Mouse (Mus musculus) G1E (cell line): Measurements from ENCODE around the gene Thap11. TPM values are rescaled to one million over a fixed set of nuclear protein-coding genes. Genes with fewer than 3 reads are reported as not detected.

Source experiments
- ATAC-seq: 2 replicates; pipeline ENCODE4 v1.8.0; 2016; ENCODE audit warnings: mild to moderate bottlenecking; ENCODE audit not compliant: insufficient number of reproducible peaks, poor library complexity, low FRiP score, severe bottlenecking; ENCODE audit errors: extremely low read depth
- DNase-seq: peaks from one replicate; pipeline ENCODE4 v3.0.0; 2012; ENCODE audit warnings: low spot score
- H3K27me3 ChIP-seq: 2 replicates; pipeline ENCODE4 v1.6.1; 2012; ENCODE audit warnings: mild to moderate bottlenecking, low read length, inconsistent platforms; ENCODE audit not compliant: insufficient read depth
- H3K36me3 ChIP-seq: replicated peaks from 2 replicates; pipeline ENCODE3; 2012; ENCODE audit warnings: mild to moderate bottlenecking, inconsistent platforms
- H3K4me1 ChIP-seq: 2 replicates; pipeline ENCODE4 v1.6.1; 2012; ENCODE audit warnings: low read depth, low read length, inconsistent platforms, mixed read lengths; ENCODE audit not compliant: insufficient read depth
- H3K4me3 ChIP-seq: 2 replicates; pipeline ENCODE4 v1.5.1; 2012; ENCODE audit warnings: low read depth, mild to moderate bottlenecking, inconsistent platforms, low read length, moderate library complexity, mixed read lengths
- H3K9me3 ChIP-seq: replicated peaks from 2 replicates; pipeline ENCODE4 v1.6.1; 2012; ENCODE audit warnings: inconsistent platforms
- CTCF ChIP-seq: IDR thresholded peaks from 2 replicates; pipeline ENCODE4 v1.5.1; 2012; ENCODE audit warnings: low read depth, low read length, inconsistent platforms, mixed read lengths
- GATA1 ChIP-seq: IDR thresholded peaks from 2 replicates; pipeline ENCODE4 v1.6.1; 2012; ENCODE audit warnings: borderline replicate concordance, low read length, inconsistent platforms, mixed read lengths
- GATA2 ChIP-seq: IDR thresholded peaks from 2 replicates; pipeline ENCODE4 v1.6.1; 2012; ENCODE audit warnings: low read depth, low read length, inconsistent platforms, borderline replicate concordance
- POLR2AphosphoS5 ChIP-seq: IDR thresholded peaks from 2 replicates; pipeline ENCODE4 v1.6.1; 2012; ENCODE audit warnings: low read depth, low read length, inconsistent platforms; ENCODE audit not compliant: insufficient replicate concordance
- TAL1 ChIP-seq: conservative IDR thresholded peaks from 2 replicates; pipeline ENCODE4 v1.6.1; 2012; ENCODE audit warnings: low read depth, low read length, inconsistent platforms, mixed read lengths
- polyA plus RNA-seq: library from polyadenylated mRNA; stranded (reverse); fragments of >175 nt; gene quantifications from 2 replicates; pipeline ENCODE4 v1.2.3, GENCODE M21; 2012
- total RNA-seq, 2 experiments: library from RNA; stranded (forward) in 1 of 2; stranded (reverse) in 1 of 2; fragments of 200-1000 nt in 1 of 2; fragments of >200 nt in 1 of 2; fragmentation: Nextera tagmentation in 1 of 2; gene quantifications; 2 replicates each; pipeline ENCODE4 v1.2.3; 2014 to 2017

Gene Thap11
- total and polyA plus RNA-seq, 3 experiments: 18.1 to 35.8 (median 31.7) TPM

DNA sequence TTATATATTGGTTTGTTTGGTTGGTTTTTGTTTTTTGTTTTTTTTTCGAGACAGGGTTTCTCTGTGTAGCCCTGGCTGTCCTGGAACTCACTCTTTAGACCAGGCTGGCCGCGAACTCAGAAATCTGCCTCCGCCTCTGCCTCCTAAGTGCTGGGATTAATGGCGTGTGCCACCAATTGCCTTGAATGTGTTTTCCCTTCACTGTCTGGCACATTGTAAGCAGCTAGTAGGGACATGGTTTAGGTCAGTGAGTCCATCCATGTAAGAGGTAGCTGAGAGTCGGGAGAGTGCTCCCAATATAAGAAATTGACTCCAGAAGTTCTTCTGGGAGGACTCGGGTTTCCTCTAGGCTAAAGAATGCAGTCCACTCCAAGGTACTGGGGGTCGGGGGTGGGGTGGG is 629 bp upstream of the Thap11 start:
- H3K9me3 ChIP-seq: no peaks in the 10 kb centered on the region
- H3K36me3 ChIP-seq: peaks cover 37% of the 10 kb centered on the region
- TF ChIP-seq GATA1: no peak
- no peak for TF ChIP-seq CTCF
- TF ChIP-seq POLR2AphosphoS5: no peak
- no peak for TF ChIP-seq GATA2
- TF ChIP-seq TAL1: no peak
- no peak for ATAC-seq
- H3K4me3 ChIP-seq: peak overlapping the region; percentile 77; the same call in 1 of the 2 replicates
- H3K27me3 ChIP-seq: no peaks in the 10 kb centered on the region
- H3K4me1 ChIP-seq: peaks cover 59% of the 10 kb centered on the region
- DNase-seq: no peak

DNA sequence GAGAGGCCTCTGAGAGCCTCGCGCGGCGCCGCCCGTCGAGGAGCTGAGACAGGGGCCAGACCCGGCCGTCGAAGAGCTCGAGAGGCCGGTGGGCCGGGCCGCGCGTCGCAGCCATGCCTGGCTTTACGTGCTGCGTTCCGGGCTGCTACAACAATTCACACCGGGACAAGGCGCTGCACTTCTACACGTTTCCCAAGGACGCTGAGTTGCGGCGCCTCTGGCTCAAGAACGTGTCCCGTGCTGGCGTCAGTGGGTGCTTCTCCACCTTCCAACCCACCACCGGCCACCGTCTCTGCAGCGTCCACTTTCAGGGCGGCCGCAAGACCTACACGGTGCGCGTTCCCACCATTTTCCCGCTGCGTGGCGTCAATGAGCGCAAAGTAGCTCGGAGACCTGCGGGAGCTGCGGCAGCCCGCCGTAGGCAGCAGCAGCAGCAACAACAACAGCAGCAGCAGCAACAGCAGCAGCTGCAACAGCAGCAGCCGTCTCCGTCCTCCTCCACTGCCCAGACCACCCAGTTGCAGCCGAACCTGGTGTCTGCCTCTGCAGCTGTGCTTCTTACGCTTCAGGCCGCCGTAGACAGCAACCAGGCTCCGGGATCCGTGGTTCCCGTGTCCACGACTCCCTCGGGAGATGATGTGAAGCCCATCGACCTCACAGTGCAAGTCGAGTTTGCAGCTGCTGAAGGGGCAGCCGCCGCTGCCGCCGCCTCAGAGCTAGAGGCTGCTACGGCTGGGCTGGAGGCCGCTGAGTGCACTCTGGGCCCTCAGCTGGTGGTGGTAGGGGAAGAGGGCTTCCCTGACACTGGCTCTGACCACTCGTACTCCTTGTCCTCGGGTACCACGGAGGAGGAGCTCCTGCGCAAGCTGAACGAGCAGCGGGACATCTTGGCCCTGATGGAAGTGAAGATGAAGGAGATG is 576 bp downstream of the Thap11 start:
- Histone ChIP-seq H3K4me1 (peaks cover 61% of the 10 kb centered on the region), H3K27me3 (no peaks in the 10 kb centered on the region), H3K36me3 (peaks cover 27% of the 10 kb centered on the region), H3K9me3 (no peaks in the 10 kb centered on the region), H3K4me3 (peak overlapping the region; percentile 77)
- ATAC-seq (no peak), DNase-seq (peak; percentile 18)
- TF ChIP-seq POLR2AphosphoS5: no peak

DNA sequence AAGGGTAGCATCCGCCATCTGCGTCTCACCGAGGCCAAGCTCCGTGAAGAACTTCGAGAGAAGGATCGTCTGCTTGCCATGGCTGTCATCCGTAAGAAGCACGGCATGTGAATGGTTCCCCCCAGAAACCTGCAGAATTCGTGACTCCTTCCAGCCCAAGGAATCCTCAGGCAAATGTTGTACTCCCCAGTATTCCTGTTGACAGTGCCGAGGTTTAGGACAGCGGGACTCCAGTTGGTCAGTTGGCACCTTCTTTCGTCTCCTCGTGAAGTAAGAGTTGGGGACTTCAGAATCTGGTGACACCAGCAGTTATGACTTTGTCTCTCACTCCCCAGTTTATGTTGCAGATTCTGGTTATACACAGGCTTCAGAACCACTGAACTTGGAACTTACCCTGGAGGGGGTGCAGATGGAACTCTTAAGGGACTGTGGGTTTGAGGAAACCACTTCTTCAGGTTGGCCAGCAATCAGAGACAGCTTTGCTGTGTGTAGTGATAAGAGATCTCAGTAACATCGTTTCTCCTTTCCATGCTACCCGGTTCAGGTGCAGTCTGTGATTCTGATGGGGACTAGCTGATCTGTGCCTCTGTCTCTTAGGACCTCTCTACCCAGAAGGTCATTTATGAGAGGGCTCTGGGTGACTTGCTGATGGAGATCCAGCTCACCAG is 1.4 kb downstream of the Thap11 start:
- TF ChIP-seq CTCF: no peak
- TF ChIP-seq GATA2: no peak
- TF ChIP-seq POLR2AphosphoS5: no peak
- TF ChIP-seq GATA1: no peak
- no peak for TF ChIP-seq TAL1
- Histone ChIP-seq H3K9me3 (no peaks in the 10 kb centered on the region), H3K4me3 (peak overlapping the region; percentile 77), H3K27me3 (no peaks in the 10 kb centered on the region), H3K4me1 (peaks cover 57% of the 10 kb centered on the region), H3K36me3 (peaks cover 27% of the 10 kb centered on the region)
- ATAC-seq (no peak), DNase-seq (no peak)

DNA sequence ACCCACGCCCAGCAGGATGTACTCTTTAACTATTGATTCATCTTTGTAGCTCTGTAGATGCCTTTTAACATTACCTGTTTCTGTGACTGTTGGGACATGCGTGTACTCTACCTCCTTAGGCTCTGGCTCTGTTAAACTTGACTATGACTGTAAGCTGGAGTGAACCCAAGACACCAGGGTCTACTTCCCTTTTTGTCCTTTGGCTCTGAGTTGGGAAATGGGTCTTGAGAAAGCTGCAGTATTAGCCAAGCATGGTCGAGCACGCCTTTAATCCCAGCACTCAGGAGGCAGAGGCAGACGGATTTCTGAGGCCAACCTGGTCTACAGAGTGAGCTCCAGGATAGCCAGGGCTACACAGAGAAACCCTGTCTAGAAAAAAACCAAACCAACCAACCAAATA is 3.6 kb downstream of the Thap11 start:
- H3K36me3 ChIP-seq: peaks cover 41% of the 10 kb centered on the region
- no peak for ATAC-seq
- no peaks in the 10 kb centered on the region for H3K27me3 ChIP-seq
- no peak for TF ChIP-seq CTCF
- no peak for TF ChIP-seq TAL1
- TF ChIP-seq GATA1: no peak
- no peak for TF ChIP-seq GATA2
- TF ChIP-seq POLR2AphosphoS5: no peak
- H3K4me3 ChIP-seq: no peak overlapping the region; the same call in 1 of the 2 replicates
- H3K9me3 ChIP-seq: no peaks in the 10 kb centered on the region
- peaks cover 69% of the 10 kb centered on the region for H3K4me1 ChIP-seq
- DNase-seq: no peak

DNA sequence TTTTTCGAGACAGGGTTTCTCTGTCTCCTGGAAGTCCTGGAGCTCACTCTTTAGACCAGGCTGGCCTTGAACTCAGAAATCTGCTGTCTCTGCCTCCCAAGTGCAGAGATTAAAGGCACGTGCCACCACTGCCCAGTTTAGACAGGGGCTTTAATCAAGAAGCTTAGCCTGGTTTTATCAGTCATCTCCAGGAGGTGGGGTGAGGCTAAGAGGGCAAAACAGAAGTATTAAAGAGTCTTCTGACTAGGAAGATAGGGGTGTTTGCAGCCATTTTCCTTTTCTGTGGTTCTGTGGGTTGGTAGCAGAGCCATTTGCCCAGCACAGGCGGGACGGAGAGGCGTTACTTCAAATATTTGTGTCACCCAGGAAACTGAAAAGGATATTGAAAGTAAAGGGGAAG is 4.4 kb downstream of the Thap11 start:
- TF ChIP-seq POLR2AphosphoS5 (no peak), CTCF (no peak), TAL1 (peak; percentile 90), GATA2 (no peak), GATA1 (no peak)
- DNase-seq (peak; percentile 70), ATAC-seq (peak; percentile 22; the same call in 1 of the 2 replicates)
- H3K4me3 ChIP-seq: peak overlapping the region; percentile 95; the same call in 1 of the 2 replicates
- peaks cover 75% of the 10 kb centered on the region for H3K4me1 ChIP-seq
- H3K9me3 ChIP-seq: no peaks in the 10 kb centered on the region
- H3K36me3 ChIP-seq: peaks cover 49% of the 10 kb centered on the region
- H3K27me3 ChIP-seq: no peaks in the 10 kb centered on the region

DNA sequence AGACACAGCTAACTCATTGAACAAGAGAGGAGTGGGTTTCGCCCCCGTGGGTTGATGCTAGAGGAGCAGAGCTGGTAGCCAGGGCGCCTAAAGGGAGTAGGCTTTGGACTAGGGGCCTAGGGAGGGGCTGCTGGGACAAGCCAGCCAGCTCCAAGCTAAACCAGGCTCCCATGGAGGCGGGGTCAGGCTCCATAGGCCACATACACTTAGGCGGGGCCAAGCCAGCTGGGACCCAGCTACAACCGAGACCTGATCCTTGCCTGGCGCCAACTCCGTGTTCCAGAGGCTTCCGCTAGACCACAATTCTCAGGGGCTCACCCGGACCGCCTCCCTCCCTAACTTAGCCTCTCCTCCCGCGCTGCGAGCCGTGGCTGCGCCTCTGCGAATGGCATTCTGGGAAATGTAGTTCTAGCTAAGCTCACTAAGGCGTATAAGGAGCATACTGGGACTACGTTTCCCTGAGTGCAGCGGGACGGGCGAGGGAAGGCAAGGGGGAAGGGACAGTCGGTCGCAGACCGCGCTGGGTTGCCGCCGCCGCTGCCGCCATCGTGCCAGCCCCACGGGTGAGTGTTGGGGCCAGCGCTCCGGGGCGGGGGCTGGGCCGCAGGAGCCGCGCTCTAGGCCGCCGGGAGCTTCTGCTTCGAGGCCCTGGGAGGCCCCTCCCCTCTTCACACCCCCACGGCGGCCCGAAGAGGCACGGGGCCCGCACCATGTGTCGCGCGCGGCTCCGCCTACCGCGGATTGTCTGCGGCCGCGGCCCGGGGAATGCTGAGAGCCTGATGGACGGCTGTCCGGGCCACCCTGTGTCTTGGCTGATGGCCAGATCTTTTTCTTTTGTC is 5.4 kb downstream of the Thap11 start, which contains the start of gene Nutf2:
Gene Nutf2 (plus strand): TSS at position 438 of the 839 bp plus-strand sequence.
- TF ChIP-seq POLR2AphosphoS5: no peak
- TF ChIP-seq CTCF: no peak
- no peak for TF ChIP-seq GATA2
- no peak for TF ChIP-seq TAL1
- TF ChIP-seq GATA1: no peak
- H3K4me3 ChIP-seq: peak within 1 kb of the TSS; percentile 95
- H3K27me3 ChIP-seq: no peaks in the 10 kb centered on the region
- peaks cover 58% of the 10 kb centered on the region for H3K36me3 ChIP-seq
- peak; percentile 94 for DNase-seq
- peaks cover 79% of the 10 kb centered on the region for H3K4me1 ChIP-seq
- no peaks in the 10 kb centered on the region for H3K9me3 ChIP-seq
- ATAC-seq: peak; percentile 92
